Mouse (Mus musculus): Measurements from ENCODE around the gene Flt3l. TPM values are rescaled to one million over a fixed set of nuclear protein-coding genes. Genes with fewer than 3 reads are reported as not detected.
A peak's percentile ranks its signal among the peaks of the same experiment; 100 is the strongest.

Flt3l gene
- polyA plus RNA-seq, 1 experiment from 2014 or later: 9.7 TPM

- DNase-seq (ENCODE audit: low spot score) (no peak), ATAC-seq (replicated peaks; ENCODE audit: low FRiP score) (no peak)
- Histone ChIP-seq H3K4me3 (ENCODE audit: low read depth, low read length) (peak overlapping the region; percentile 93), H3K9ac (ENCODE audit: low read depth, low read length) (0 out of 2 replicates have a peak overlapping the region, but pooled peaks have one; percentile 98), H3K27ac (ENCODE audit: low read depth, low read length) (peak overlapping the region; percentile 100), H3K4me2 (peak overlapping the region; percentile 87), H3K27me3 (replicated peaks; ENCODE audit: control insufficient read depth, insufficient read depth, low read length) (no peaks in the 10 kb centered on the region), H3K9me3 (ENCODE audit: control insufficient read depth, low read length) (no peaks in the 10 kb centered on the region), H3K4me1 (replicated peaks; ENCODE audit: control insufficient read depth, insufficient read depth, low read length) (peaks cover 47% of the 10 kb centered on the region), H3K36me3 (ENCODE audit: control insufficient read depth, insufficient read depth, low read length) (peaks cover 50% of the 10 kb centered on the region)
Observed at GRCm38 (mm10) chr7:45121966-45122365, 14.3 kb downstream of the Flt3l start.

- peak overlapping the region; percentile 100 for H3K27ac ChIP-seq (ENCODE audit: low read depth, low read length)
- WGBS: 56% methylated on average over 8 of the region's 8 CpGs
- ATAC-seq (replicated peaks; ENCODE audit: low FRiP score) (no peak), DNase-seq (ENCODE audit: low spot score) (no peak)
- no peaks in the 10 kb centered on the region for H3K9me3 ChIP-seq (ENCODE audit: control insufficient read depth, low read length)
- no peak overlapping the region; the same call in 1 of the 2 replicates for H3K4me3 ChIP-seq (ENCODE audit: low read depth, low read length)
- peaks cover 41% of the 10 kb centered on the region for H3K4me1 ChIP-seq (replicated peaks; ENCODE audit: control insufficient read depth, insufficient read depth, low read length)
- H3K4me2 ChIP-seq: peak overlapping the region; percentile 87
- no peaks in the 10 kb centered on the region for H3K27me3 ChIP-seq (replicated peaks; ENCODE audit: control insufficient read depth, insufficient read depth, low read length)
- peak overlapping the region; percentile 35; the same call in 1 of the 2 replicates for H3K9ac ChIP-seq (ENCODE audit: low read depth, low read length)
- peaks cover 44% of the 10 kb centered on the region for H3K36me3 ChIP-seq (ENCODE audit: control insufficient read depth, insufficient read depth, low read length)
Observed at GRCm38 (mm10) chr7:45121404-45121803, 14.8 kb downstream of the Flt3l start.

GRCm38 (mm10) chr7:45119780-45120709 lies 16.2 kb downstream of the Flt3l start:
- no peak overlapping the region for H3K4me2 ChIP-seq
- WGBS: 72% methylated on average over 5 of the region's 5 CpGs
- no peaks in the 10 kb centered on the region for H3K9me3 ChIP-seq (ENCODE audit: control insufficient read depth, low read length)
- no peak for ATAC-seq (replicated peaks; ENCODE audit: low FRiP score)
- H3K4me3 ChIP-seq (ENCODE audit: low read depth, low read length): no peak overlapping the region
- no peaks in the 10 kb centered on the region for H3K27me3 ChIP-seq (replicated peaks; ENCODE audit: control insufficient read depth, insufficient read depth, low read length)
- peaks cover 34% of the 10 kb centered on the region for H3K4me1 ChIP-seq (replicated peaks; ENCODE audit: control insufficient read depth, insufficient read depth, low read length)
- peaks cover 31% of the 10 kb centered on the region for H3K36me3 ChIP-seq (ENCODE audit: control insufficient read depth, insufficient read depth, low read length)
- H3K9ac ChIP-seq (ENCODE audit: low read depth, low read length): no peak overlapping the region
- no peak for DNase-seq (ENCODE audit: low spot score)
- H3K27ac ChIP-seq (ENCODE audit: low read depth, low read length): peak overlapping the region; percentile 16; the same call in 1 of the 2 replicates

GRCm38 (mm10) chr7:45118336-45118735 lies 17.9 kb downstream of the Flt3l start:
- Histone ChIP-seq H3K4me3 (ENCODE audit: low read depth, low read length) (no peak overlapping the region), H3K4me1 (replicated peaks; ENCODE audit: control insufficient read depth, insufficient read depth, low read length) (peaks cover 37% of the 10 kb centered on the region), H3K9ac (ENCODE audit: low read depth, low read length) (no peak overlapping the region), H3K4me2 (no peak overlapping the region), H3K27ac (ENCODE audit: low read depth, low read length) (0 out of 2 replicates have a peak overlapping the region, but pooled peaks have one; percentile 15), H3K27me3 (replicated peaks; ENCODE audit: control insufficient read depth, insufficient read depth, low read length) (no peaks in the 10 kb centered on the region), H3K36me3 (ENCODE audit: control insufficient read depth, insufficient read depth, low read length) (peaks cover 31% of the 10 kb centered on the region), H3K9me3 (ENCODE audit: control insufficient read depth, low read length) (no peaks in the 10 kb centered on the region)
- ATAC-seq (replicated peaks; ENCODE audit: low FRiP score) (no peak), DNase-seq (ENCODE audit: low spot score) (no peak)
- WGBS: 77% methylated on average over 6 of the region's 6 CpGs

GRCm38 (mm10) chr7:45117566-45117965 lies 18.7 kb downstream of the Flt3l start:
- DNase-seq (ENCODE audit: low spot score) (no peak), ATAC-seq (replicated peaks; ENCODE audit: low FRiP score) (no peak)
- Histone ChIP-seq H3K4me2 (no peak overlapping the region), H3K9me3 (ENCODE audit: control insufficient read depth, low read length) (no peaks in the 10 kb centered on the region), H3K4me3 (ENCODE audit: low read depth, low read length) (no peak overlapping the region), H3K4me1 (replicated peaks; ENCODE audit: control insufficient read depth, insufficient read depth, low read length) (peaks cover 36% of the 10 kb centered on the region), H3K27ac (ENCODE audit: low read depth, low read length) (no peak overlapping the region), H3K9ac (ENCODE audit: low read depth, low read length) (no peak overlapping the region), H3K36me3 (ENCODE audit: control insufficient read depth, insufficient read depth, low read length) (peaks cover 24% of the 10 kb centered on the region), H3K27me3 (replicated peaks; ENCODE audit: control insufficient read depth, insufficient read depth, low read length) (no peaks in the 10 kb centered on the region)
- WGBS: 68% methylated on average over 8 of the region's 8 CpGs

GRCm38 (mm10) chr7:45113476-45113875 lies 22.8 kb downstream of the Flt3l start:
- no peaks in the 10 kb centered on the region for H3K36me3 ChIP-seq (ENCODE audit: control insufficient read depth, insufficient read depth, low read length)
- ATAC-seq (replicated peaks; ENCODE audit: low FRiP score) (no peak), DNase-seq (ENCODE audit: low spot score) (no peak)
- peaks cover 25% of the 10 kb centered on the region for H3K4me1 ChIP-seq (replicated peaks; ENCODE audit: control insufficient read depth, insufficient read depth, low read length)
- WGBS: 40% methylated on average over 2 of the region's 2 CpGs
- no peaks in the 10 kb centered on the region for H3K9me3 ChIP-seq (ENCODE audit: control insufficient read depth, low read length)
- H3K9ac ChIP-seq (ENCODE audit: low read depth, low read length): no peak overlapping the region
- H3K27me3 ChIP-seq (replicated peaks; ENCODE audit: control insufficient read depth, insufficient read depth, low read length): no peaks in the 10 kb centered on the region
- no peak overlapping the region for H3K4me2 ChIP-seq
- H3K4me3 ChIP-seq (ENCODE audit: low read depth, low read length): no peak overlapping the region
- no peak overlapping the region for H3K27ac ChIP-seq (ENCODE audit: low read depth, low read length)

GRCm38 (mm10) chr7:45112529-45112928 lies 23.7 kb downstream of the Flt3l start:
- no peak overlapping the region for H3K4me2 ChIP-seq
- no peaks in the 10 kb centered on the region for H3K9me3 ChIP-seq (ENCODE audit: control insufficient read depth, low read length)
- ATAC-seq (replicated peaks; ENCODE audit: low FRiP score): no peak

GRCm38 (mm10) chr7:45111940-45112339 lies 24.3 kb downstream of the Flt3l start:
- Histone ChIP-seq H3K4me2 (no peak overlapping the region; the same call in 1 of the 2 replicates), H3K4me1 (replicated peaks; ENCODE audit: control insufficient read depth, insufficient read depth, low read length) (peaks cover 18% of the 10 kb centered on the region), H3K27me3 (replicated peaks; ENCODE audit: control insufficient read depth, insufficient read depth, low read length) (no peaks in the 10 kb centered on the region), H3K27ac (ENCODE audit: low read depth, low read length) (no peak overlapping the region), H3K4me3 (ENCODE audit: low read depth, low read length) (no peak overlapping the region), H3K9me3 (ENCODE audit: control insufficient read depth, low read length) (no peaks in the 10 kb centered on the region), H3K36me3 (ENCODE audit: control insufficient read depth, insufficient read depth, low read length) (no peaks in the 10 kb centered on the region), H3K9ac (ENCODE audit: low read depth, low read length) (no peak overlapping the region)
- 58% methylated on average over 2 of the region's 2 CpGs for WGBS
- no peak for DNase-seq (ENCODE audit: low spot score)
- ATAC-seq (replicated peaks; ENCODE audit: low FRiP score): no peak

More at GRCm38 (mm10) chr7:45112529-45112928, 23.7 kb downstream of the Flt3l start:
- WGBS: 41% methylated on average over 3 of the region's 3 CpGs
- DNase-seq (ENCODE audit: low spot score): no peak
- Histone ChIP-seq H3K4me1 (replicated peaks; ENCODE audit: control insufficient read depth, insufficient read depth, low read length) (peaks cover 18% of the 10 kb centered on the region), H3K27me3 (replicated peaks; ENCODE audit: control insufficient read depth, insufficient read depth, low read length) (no peaks in the 10 kb centered on the region), H3K36me3 (ENCODE audit: control insufficient read depth, insufficient read depth, low read length) (no peaks in the 10 kb centered on the region), H3K27ac (ENCODE audit: low read depth, low read length) (no peak overlapping the region), H3K4me3 (ENCODE audit: low read depth, low read length) (no peak overlapping the region), H3K9ac (ENCODE audit: low read depth, low read length) (no peak overlapping the region)
